Mouse (Mus musculus) hindbrain, embryonic 12.5 days (tissue): Measurements from ENCODE around the gene Lrrn2. TPM values are rescaled to one million over a fixed set of nuclear protein-coding genes. Genes with fewer than 3 reads are reported as not detected.

ENCODE experiments used
- ATAC-seq: fragments of 200-750 bp; cut with Nextera tagmentation; 2 replicates; pipeline ENCODE4 v1.8.0; 2017; ENCODE audit warnings: moderate TSS enrichment; ENCODE audit not compliant: low FRiP score
- H3K27ac ChIP-seq: fragments of 300-500 bp; sonication (generic); 2 replicates; pipeline ENCODE4 v1.5.1; 2016; ENCODE audit warnings: mild to moderate bottlenecking
- H3K27me3 ChIP-seq: fragments of 300-500 bp; sonication (generic); 2 replicates; pipeline ENCODE4 v1.6.1; 2016; ENCODE audit warnings: mild to moderate bottlenecking
- H3K36me3 ChIP-seq: fragments of 300-500 bp; sonication (generic); 2 replicates; pipeline ENCODE4 v1.6.1; 2016; ENCODE audit warnings: mild to moderate bottlenecking
- H3K4me1 ChIP-seq: fragments of 300-500 bp; sonication (generic); 2 replicates; pipeline ENCODE4 v1.6.1; 2016
- H3K4me2 ChIP-seq: fragments of 300-500 bp; sonication (generic); replicated peaks from 2 replicates; pipeline ENCODE4 v1.6.1; 2016; ENCODE audit warnings: mild to moderate bottlenecking
- H3K4me3 ChIP-seq: fragments of 300-500 bp; sonication (generic); 2 replicates; pipeline ENCODE4 v1.5.1; 2016; ENCODE audit warnings: mild to moderate bottlenecking
- H3K9ac ChIP-seq: fragments of 300-500 bp; sonication (generic); 2 replicates; pipeline ENCODE4 v1.6.1; 2016; ENCODE audit warnings: mild to moderate bottlenecking, moderate library complexity
- H3K9me3 ChIP-seq: fragments of 300-500 bp; sonication (generic); replicated peaks from 2 replicates; pipeline ENCODE4 v1.6.1; 2016; ENCODE audit warnings: mild to moderate bottlenecking
- WGBS: fragments of 180-500 bp; shearing (Covaris S2); methylation state at CpG from one replicate; pipeline ENCODE4 v1.1.7; 2016; 5-methylcytosine and 5-hydroxymethylcytosine counted together
- polyA plus RNA-seq: library from polyadenylated mRNA; unstranded; fragments of >200 nt; fragmentation: Nextera tagmentation; extraction: Ambion mirVana; gene quantifications from 2 replicates; pipeline ENCODE4 v1.2.1, GENCODE M21; 2016

Lrrn2 gene
- polyA plus RNA-seq, 1 experiment from 2014 or later = 17.0 TPM

- Histone ChIP-seq H3K4me1 (peaks cover 23% of the 10 kb centered on the region), H3K36me3 (no peaks in the 10 kb centered on the region), H3K4me3 (no peak overlapping the region), H3K9ac (no peak overlapping the region), H3K27ac (peak overlapping the region; percentile 32; the same call in 1 of the 2 replicates), H3K27me3 (no peaks in the 10 kb centered on the region), H3K9me3 (no peaks in the 10 kb centered on the region), H3K4me2 (no peak overlapping the region)
- 64% methylated on average over 11 of the region's 11 CpGs for WGBS
- ATAC-seq = peak; percentile 29; the same call in 1 of the 2 replicates
Measured at GRCm38 (mm10) chr1:132890161-132890794, 10.2 kb downstream of the Lrrn2 start.

- Histone ChIP-seq H3K36me3 (no peaks in the 10 kb centered on the region), H3K4me2 (no peak overlapping the region), H3K4me1 (peaks cover 10% of the 10 kb centered on the region), H3K4me3 (no peak overlapping the region), H3K27me3 (no peaks in the 10 kb centered on the region), H3K27ac (no peak overlapping the region), H3K9me3 (no peaks in the 10 kb centered on the region), H3K9ac (no peak overlapping the region)
- 89% methylated on average over 2 of the region's 2 CpGs for WGBS
- ATAC-seq = no peak
Measured at GRCm38 (mm10) chr1:132892065-132892464, 12.0 kb downstream of the Lrrn2 start.

- ATAC-seq = no peak
- H3K9ac ChIP-seq = no peak overlapping the region
- H3K4me3 ChIP-seq = no peak overlapping the region
- H3K4me2 ChIP-seq = no peak overlapping the region
- no peaks in the 10 kb centered on the region for H3K36me3 ChIP-seq
- WGBS = 71% methylated on average over 17 of the region's 17 CpGs
- H3K27me3 ChIP-seq = no peaks in the 10 kb centered on the region
- peaks cover 10% of the 10 kb centered on the region for H3K4me1 ChIP-seq
- no peak overlapping the region for H3K27ac ChIP-seq
- no peaks in the 10 kb centered on the region for H3K9me3 ChIP-seq
Measured at GRCm38 (mm10) chr1:132893311-132894077, 13.4 kb downstream of the Lrrn2 start.

- ATAC-seq = no peak
- H3K4me3 ChIP-seq = no peak overlapping the region
- H3K9ac ChIP-seq = no peak overlapping the region
- H3K27ac ChIP-seq = 0 out of 2 replicates have a peak overlapping the region, but pooled peaks have one; percentile 9
- H3K4me2 ChIP-seq = no peak overlapping the region
- 89% methylated on average over 5 of the region's 6 CpGs for WGBS
- no peaks in the 10 kb centered on the region for H3K9me3 ChIP-seq
- no peaks in the 10 kb centered on the region for H3K27me3 ChIP-seq
- H3K4me1 ChIP-seq = peaks cover 24% of the 10 kb centered on the region
- H3K36me3 ChIP-seq = no peaks in the 10 kb centered on the region
Measured at GRCm38 (mm10) chr1:132899029-132899428, 19.0 kb downstream of the Lrrn2 start.

- peaks cover 24% of the 10 kb centered on the region for H3K4me1 ChIP-seq
- H3K4me2 ChIP-seq = no peak overlapping the region
- 0 out of 2 replicates have a peak overlapping the region, but pooled peaks have one; percentile 19 for H3K9ac ChIP-seq
- no peaks in the 10 kb centered on the region for H3K27me3 ChIP-seq
- 0 out of 2 replicates have a peak overlapping the region, but pooled peaks have one; percentile 9 for H3K27ac ChIP-seq
- H3K9me3 ChIP-seq = no peaks in the 10 kb centered on the region
- no peaks in the 10 kb centered on the region for H3K36me3 ChIP-seq
- no peak overlapping the region for H3K4me3 ChIP-seq
- no peak for ATAC-seq
- WGBS = 84% methylated on average over 7 of the region's 7 CpGs
Measured at GRCm38 (mm10) chr1:132899626-132900025, 19.6 kb downstream of the Lrrn2 start.

GRCm38 (mm10) chr1:132900945-132901344 lies 20.9 kb downstream of the Lrrn2 start:
- Histone ChIP-seq H3K27me3 (no peaks in the 10 kb centered on the region), H3K4me3 (no peak overlapping the region), H3K4me1 (peaks cover 24% of the 10 kb centered on the region), H3K36me3 (no peaks in the 10 kb centered on the region), H3K27ac (no peak overlapping the region), H3K9me3 (no peaks in the 10 kb centered on the region), H3K9ac (no peak overlapping the region), H3K4me2 (no peak overlapping the region)
- WGBS = 85% methylated on average over 5 of the region's 5 CpGs
- no peak for ATAC-seq

- no peak overlapping the region for H3K4me3 ChIP-seq
- H3K9ac ChIP-seq = no peak overlapping the region
- no peaks in the 10 kb centered on the region for H3K9me3 ChIP-seq
- H3K27me3 ChIP-seq = no peaks in the 10 kb centered on the region
- 64% methylated on average over 4 of the region's 4 CpGs for WGBS
- H3K27ac ChIP-seq = no peak overlapping the region
- no peak for ATAC-seq
- no peak overlapping the region for H3K4me2 ChIP-seq
- peaks cover 24% of the 10 kb centered on the region for H3K4me1 ChIP-seq
- H3K36me3 ChIP-seq = no peaks in the 10 kb centered on the region
Measured at GRCm38 (mm10) chr1:132903519-132903918, 23.4 kb downstream of the Lrrn2 start.

- Histone ChIP-seq H3K27me3 (no peaks in the 10 kb centered on the region), H3K27ac (no peak overlapping the region), H3K4me1 (peaks cover 22% of the 10 kb centered on the region), H3K36me3 (no peaks in the 10 kb centered on the region), H3K4me2 (no peak overlapping the region), H3K9ac (no peak overlapping the region), H3K9me3 (no peaks in the 10 kb centered on the region), H3K4me3 (no peak overlapping the region)
- 62% methylated on average over 4 of the region's 4 CpGs for WGBS
- no peak for ATAC-seq
Measured at GRCm38 (mm10) chr1:132909090-132909489, 29.0 kb downstream of the Lrrn2 start.

GRCm38 (mm10) chr1:132909951-132910350 lies 29.9 kb downstream of the Lrrn2 start:
- no peak overlapping the region for H3K27ac ChIP-seq
- H3K9ac ChIP-seq = no peak overlapping the region
- H3K9me3 ChIP-seq = no peaks in the 10 kb centered on the region
- no peak overlapping the region for H3K4me3 ChIP-seq
- H3K27me3 ChIP-seq = no peaks in the 10 kb centered on the region
- WGBS = 86% methylated on average over 1 of the region's 1 CpGs
- H3K4me2 ChIP-seq = no peak overlapping the region
- H3K4me1 ChIP-seq = peaks cover 22% of the 10 kb centered on the region
- no peaks in the 10 kb centered on the region for H3K36me3 ChIP-seq
- ATAC-seq = 0 out of 2 replicates have a peak, but pooled peaks have one; percentile 16

- Histone ChIP-seq H3K9me3 (no peaks in the 10 kb centered on the region), H3K27me3 (no peaks in the 10 kb centered on the region), H3K27ac (peak overlapping the region; percentile 48), H3K36me3 (no peaks in the 10 kb centered on the region), H3K9ac (no peak overlapping the region; the same call in 1 of the 2 replicates), H3K4me2 (no peak overlapping the region), H3K4me3 (no peak overlapping the region), H3K4me1 (peaks cover 22% of the 10 kb centered on the region)
- 45% methylated on average over 11 of the region's 11 CpGs for WGBS
- peak; percentile 69 for ATAC-seq
Measured at GRCm38 (mm10) chr1:132910414-132911041, 30.5 kb downstream of the Lrrn2 start.

GRCm38 (mm10) chr1:132915849-132916493 lies 35.9 kb downstream of the Lrrn2 start:
- no peaks in the 10 kb centered on the region for H3K36me3 ChIP-seq
- 49% methylated on average over 6 of the region's 6 CpGs for WGBS
- no peak overlapping the region for H3K4me2 ChIP-seq
- no peak for ATAC-seq
- H3K9me3 ChIP-seq = no peaks in the 10 kb centered on the region
- no peak overlapping the region for H3K27ac ChIP-seq
- peaks cover 11% of the 10 kb centered on the region for H3K27me3 ChIP-seq
- H3K4me3 ChIP-seq = no peak overlapping the region
- peaks cover 45% of the 10 kb centered on the region for H3K4me1 ChIP-seq
- no peak overlapping the region for H3K9ac ChIP-seq

GRCm38 (mm10) chr1:132917554-132917953 lies 37.5 kb downstream of the Lrrn2 start:
- Histone ChIP-seq H3K9me3 (no peaks in the 10 kb centered on the region), H3K9ac (no peak overlapping the region), H3K36me3 (no peaks in the 10 kb centered on the region), H3K27ac (peak overlapping the region; percentile 9; the same call in 1 of the 2 replicates), H3K27me3 (peaks cover 11% of the 10 kb centered on the region), H3K4me2 (no peak overlapping the region), H3K4me1 (peaks cover 54% of the 10 kb centered on the region), H3K4me3 (no peak overlapping the region)
- 0 out of 2 replicates have a peak, but pooled peaks have one; percentile 18 for ATAC-seq
- 6% methylated on average over 8 of the region's 8 CpGs for WGBS
